Mouse (Mus musculus): ENCODE results near the gene Sptlc2. TPM values are rescaled to one million over a fixed set of nuclear protein-coding genes. Genes with fewer than 3 reads are reported as not detected.

Sptlc2 gene
- polyA plus RNA-seq, 1 experiment from 2014 or later, result 69.1 TPM

DNA sequence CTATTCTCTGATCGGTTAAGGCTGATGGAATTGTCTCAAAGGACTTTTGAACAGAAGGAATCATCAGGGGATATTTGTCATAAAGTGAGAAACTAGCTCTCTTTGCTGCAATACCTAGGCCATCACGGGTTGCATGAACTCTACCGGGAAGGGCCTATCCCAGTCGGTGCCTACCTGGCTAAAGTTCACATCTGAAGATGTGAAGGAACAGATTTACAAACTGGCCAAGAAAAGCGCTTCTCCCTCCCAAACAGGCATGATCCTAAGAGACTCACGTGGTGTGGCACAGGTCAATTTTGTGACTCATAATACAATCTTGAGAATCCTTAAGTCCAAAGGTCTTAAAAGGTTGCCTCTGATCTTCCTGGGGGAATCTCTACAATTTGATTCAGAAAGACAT, 6.2 kb upstream of the Sptlc2 start:
- no peak overlapping the region for H3K9ac ChIP-seq (ENCODE audit: low read length)
- H3K9me3 ChIP-seq (ENCODE audit: control insufficient read depth, low read length), result no peaks in the 10 kb centered on the region
- no peaks in the 10 kb centered on the region for H3K4me1 ChIP-seq (ENCODE audit: control insufficient read depth in 2 of 2, insufficient read depth in 2 of 2, low read length in 2 of 2)
- no peak overlapping the region for H3K4me2 ChIP-seq (ENCODE audit: low read length)
- no peak for ATAC-seq (ENCODE audit: insufficient number of reproducible peaks, insufficient read depth, low FRiP score, low read depth)
- H3K27ac ChIP-seq (replicated peaks in 1 of 2; ENCODE audit: control insufficient read depth in 1 of 2, insufficient read depth in 1 of 2, low read depth in 2 of 2, low read length in 2 of 2), result no peak overlapping the region
- H3K36me3 ChIP-seq (ENCODE audit: control insufficient read depth, insufficient read depth, low read length), result no peaks in the 10 kb centered on the region
- no peak overlapping the region for H3K4me3 ChIP-seq (ENCODE audit: control insufficient read depth in 1 of 2, insufficient read depth in 1 of 2, low read depth in 1 of 2, low read length in 2 of 2)
- WGBS, result 86% methylated on average over 6 of the region's 6 CpGs
- H3K27me3 ChIP-seq (ENCODE audit: control insufficient read depth, insufficient read depth, low read length), result no peaks in the 10 kb centered on the region

DNA sequence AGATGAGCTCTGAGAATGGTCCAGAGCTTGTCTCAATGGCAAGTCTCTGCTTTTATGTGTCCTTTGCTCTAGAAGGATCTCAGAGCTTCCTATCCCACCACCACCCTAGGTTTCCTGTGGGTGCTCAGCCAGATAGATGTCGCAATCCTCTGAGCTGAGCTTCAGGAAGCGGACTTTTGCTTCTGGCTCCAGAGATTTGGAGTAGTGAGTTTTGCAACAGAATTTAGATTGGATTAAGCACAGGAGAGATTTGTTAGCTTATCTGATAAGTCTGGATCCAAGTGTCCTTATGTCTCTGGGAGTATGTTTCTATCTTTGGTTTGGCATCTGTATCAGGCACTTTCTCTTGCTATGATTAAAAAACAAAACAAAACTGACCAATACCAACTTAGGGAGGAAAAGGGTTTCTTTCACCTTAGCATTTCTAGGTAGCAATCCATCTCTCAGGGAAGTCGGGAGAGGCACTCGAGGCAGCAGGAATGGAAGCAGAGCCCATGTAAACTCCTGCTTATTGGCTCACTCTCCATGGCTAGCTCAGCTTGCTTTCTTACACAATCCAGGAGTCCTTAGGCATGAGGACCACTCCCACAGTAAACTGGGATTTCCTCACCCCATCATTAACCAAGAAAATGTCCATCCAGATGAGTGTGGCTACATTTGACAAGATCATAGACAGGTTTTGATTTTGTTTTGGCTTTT, 5.4 kb upstream of the Sptlc2 start:
- no peak for ATAC-seq (ENCODE audit: insufficient number of reproducible peaks, insufficient read depth, low FRiP score, low read depth)

DNA sequence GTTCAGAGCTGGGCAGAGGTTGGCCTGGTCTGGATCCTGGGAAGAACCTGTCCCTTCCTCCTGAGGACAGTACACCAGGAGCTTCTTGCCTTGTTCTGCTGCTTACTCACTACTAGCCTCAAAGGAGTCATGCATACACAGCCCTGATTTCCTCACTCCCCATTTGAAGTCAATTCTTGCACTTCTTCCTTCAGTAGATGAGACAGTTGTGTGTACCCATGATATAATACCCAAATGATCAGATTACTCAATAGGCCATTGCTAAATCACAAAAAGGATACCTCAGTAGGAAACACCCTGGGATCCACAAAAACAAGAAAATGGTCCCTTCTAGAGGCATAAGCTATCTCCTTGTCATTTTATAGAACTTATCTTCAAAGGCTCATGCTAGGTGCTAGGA, 3.2 kb upstream of the Sptlc2 start:
- ATAC-seq (ENCODE audit: insufficient number of reproducible peaks, insufficient read depth, low FRiP score, low read depth), result no peak
- Histone ChIP-seq H3K9ac (ENCODE audit: low read length) (no peak overlapping the region), H3K4me1 (ENCODE audit: control insufficient read depth in 2 of 2, insufficient read depth in 2 of 2, low read length in 2 of 2) (peaks cover 3 to 7% of the 10 kb centered on the region in 2 experiments; a peak in 3 of 4 replicates), H3K27me3 (ENCODE audit: control insufficient read depth, insufficient read depth, low read length) (no peaks in the 10 kb centered on the region), H3K4me3 (ENCODE audit: control insufficient read depth in 1 of 2, insufficient read depth in 1 of 2, low read depth in 1 of 2, low read length in 2 of 2) (no peak overlapping the region), H3K36me3 (ENCODE audit: control insufficient read depth, insufficient read depth, low read length) (no peaks in the 10 kb centered on the region), H3K27ac (replicated peaks in 1 of 2; ENCODE audit: control insufficient read depth in 1 of 2, insufficient read depth in 1 of 2, low read depth in 2 of 2, low read length in 2 of 2) (no peak overlapping the region), H3K9me3 (ENCODE audit: control insufficient read depth, low read length) (no peaks in the 10 kb centered on the region), H3K4me2 (ENCODE audit: low read length) (no peak overlapping the region)

More for the DNA sequence above, 5.4 kb upstream of the Sptlc2 start:
- no peaks in the 10 kb centered on the region for H3K27me3 ChIP-seq (ENCODE audit: control insufficient read depth, insufficient read depth, low read length)
- H3K4me2 ChIP-seq (ENCODE audit: low read length), result no peak overlapping the region
- WGBS, result 67% methylated on average over 4 of the region's 4 CpGs
- no peak overlapping the region for H3K27ac ChIP-seq (replicated peaks in 1 of 2; ENCODE audit: control insufficient read depth in 1 of 2, insufficient read depth in 1 of 2, low read depth in 2 of 2, low read length in 2 of 2)
- no peak overlapping the region for H3K4me3 ChIP-seq (ENCODE audit: control insufficient read depth in 1 of 2, insufficient read depth in 1 of 2, low read depth in 1 of 2, low read length in 2 of 2)
- H3K36me3 ChIP-seq (ENCODE audit: control insufficient read depth, insufficient read depth, low read length), result no peaks in the 10 kb centered on the region
- no peak overlapping the region for H3K9ac ChIP-seq (ENCODE audit: low read length)
- no peaks in the 10 kb centered on the region for H3K9me3 ChIP-seq (ENCODE audit: control insufficient read depth, low read length)
- no peaks in the 10 kb centered on the region for H3K4me1 ChIP-seq (ENCODE audit: control insufficient read depth in 2 of 2, insufficient read depth in 2 of 2, low read length in 2 of 2)

DNA sequence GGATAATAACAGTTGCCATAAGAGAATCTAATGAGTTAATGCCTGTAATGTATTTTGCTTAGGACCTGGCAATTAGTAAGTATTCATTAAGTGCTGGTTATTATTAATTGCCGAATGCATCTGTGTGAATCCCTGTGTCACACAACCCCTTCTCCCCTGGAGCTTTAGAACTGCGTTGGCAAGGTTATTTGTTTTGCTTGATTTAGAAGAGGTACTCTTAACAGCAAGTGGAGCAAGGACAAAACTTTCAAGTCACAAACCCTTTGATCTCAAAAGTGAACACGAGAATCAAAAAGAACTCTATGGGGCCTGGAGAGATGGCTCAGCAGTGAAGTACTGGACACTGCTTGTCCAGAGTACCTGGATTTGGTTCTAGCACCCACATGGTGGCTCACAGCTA, 1.1 kb upstream of the Sptlc2 start:
- no peak overlapping the region for H3K27ac ChIP-seq (replicated peaks in 1 of 2; ENCODE audit: control insufficient read depth in 1 of 2, insufficient read depth in 1 of 2, low read depth in 2 of 2, low read length in 2 of 2)
- ATAC-seq (ENCODE audit: insufficient number of reproducible peaks, insufficient read depth, low FRiP score, low read depth), result no peak
- no peak overlapping the region for H3K9ac ChIP-seq (ENCODE audit: low read length)
- H3K4me3 ChIP-seq (ENCODE audit: control insufficient read depth in 1 of 2, insufficient read depth in 1 of 2, low read depth in 1 of 2, low read length in 2 of 2), result no peak overlapping the region
- no peaks in the 10 kb centered on the region for H3K36me3 ChIP-seq (ENCODE audit: control insufficient read depth, insufficient read depth, low read length)
- H3K9me3 ChIP-seq (ENCODE audit: control insufficient read depth, low read length), result no peaks in the 10 kb centered on the region
- peaks cover 3 to 13% of the 10 kb centered on the region in 2 experiments; a peak in 3 of 4 replicates for H3K4me1 ChIP-seq (ENCODE audit: control insufficient read depth in 2 of 2, insufficient read depth in 2 of 2, low read length in 2 of 2)
- WGBS, result 74% methylated on average over 3 of the region's 3 CpGs
- H3K27me3 ChIP-seq (ENCODE audit: control insufficient read depth, insufficient read depth, low read length), result no peaks in the 10 kb centered on the region
- H3K4me2 ChIP-seq (ENCODE audit: low read length), result no peak overlapping the region; the same call in 1 of the 2 replicates

DNA sequence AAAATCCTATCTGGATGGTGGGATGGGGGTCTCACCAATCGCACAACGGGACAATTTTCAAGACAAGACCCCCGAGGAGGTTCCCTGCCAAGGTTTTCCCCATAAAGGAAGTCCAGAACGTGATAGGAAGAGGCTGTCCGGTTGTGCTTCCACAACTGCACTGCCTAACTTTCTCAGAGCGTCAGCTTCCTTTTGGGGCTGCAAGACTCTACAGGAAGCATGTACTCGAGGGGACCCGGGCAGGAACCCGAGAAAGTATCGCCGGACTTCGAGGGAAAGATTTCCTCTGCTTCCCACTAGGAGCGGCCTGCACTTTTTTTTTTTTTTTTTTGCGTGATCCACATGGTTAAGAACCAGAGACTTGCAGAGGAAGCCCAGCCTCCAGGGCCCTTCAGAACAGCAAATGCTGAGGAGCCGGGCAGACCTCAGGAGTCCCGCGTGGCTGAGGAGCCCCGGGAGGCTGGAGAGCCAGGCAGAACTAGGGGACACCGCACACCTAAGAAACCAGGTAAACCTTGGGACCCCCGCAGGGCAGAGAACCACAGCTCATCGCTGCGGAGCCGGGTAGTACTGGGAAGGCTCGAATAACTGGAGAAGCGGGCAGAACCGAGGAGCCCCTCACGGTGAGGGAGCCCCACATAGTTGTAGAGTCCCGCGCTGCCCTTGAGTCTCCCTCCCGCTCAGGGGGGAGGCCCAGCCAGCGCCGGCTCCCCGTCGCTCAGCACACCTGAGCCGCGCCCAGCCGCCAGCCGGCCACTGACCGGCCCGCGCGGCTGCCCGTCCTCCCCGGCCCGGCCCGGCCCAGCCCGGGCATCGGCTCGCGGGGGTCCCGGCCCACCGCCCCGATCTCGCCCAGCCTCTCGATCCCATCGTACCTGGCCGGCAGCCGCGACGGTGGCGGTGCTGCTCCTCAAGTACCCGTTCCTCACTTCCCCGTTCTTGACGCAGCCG, 709 bp downstream of the Sptlc2 start:
- Histone ChIP-seq H3K4me1 (ENCODE audit: control insufficient read depth in 2 of 2, insufficient read depth in 2 of 2, low read length in 2 of 2) (peaks cover 3 to 13% of the 10 kb centered on the region in 2 experiments; a peak in 3 of 4 replicates), H3K4me2 (ENCODE audit: low read length) (peak overlapping the region; percentile 81), H3K27me3 (ENCODE audit: control insufficient read depth, insufficient read depth, low read length) (no peaks in the 10 kb centered on the region), H3K9ac (ENCODE audit: low read length) (peak overlapping the region; percentile 91), H3K27ac (replicated peaks in 1 of 2; ENCODE audit: control insufficient read depth in 1 of 2, insufficient read depth in 1 of 2, low read depth in 2 of 2, low read length in 2 of 2) (peak overlapping the region; percentile 73 to 85), H3K9me3 (ENCODE audit: control insufficient read depth, low read length) (no peaks in the 10 kb centered on the region), H3K36me3 (ENCODE audit: control insufficient read depth, insufficient read depth, low read length) (no peaks in the 10 kb centered on the region), H3K4me3 (ENCODE audit: control insufficient read depth in 1 of 2, insufficient read depth in 1 of 2, low read depth in 1 of 2, low read length in 2 of 2) (peak overlapping the region; percentile 90 to 94)
- under 1% methylated on average over 38 of the region's 65 CpGs for WGBS
- peak; percentile 64 for ATAC-seq (ENCODE audit: insufficient number of reproducible peaks, insufficient read depth, low FRiP score, low read depth)

DNA sequence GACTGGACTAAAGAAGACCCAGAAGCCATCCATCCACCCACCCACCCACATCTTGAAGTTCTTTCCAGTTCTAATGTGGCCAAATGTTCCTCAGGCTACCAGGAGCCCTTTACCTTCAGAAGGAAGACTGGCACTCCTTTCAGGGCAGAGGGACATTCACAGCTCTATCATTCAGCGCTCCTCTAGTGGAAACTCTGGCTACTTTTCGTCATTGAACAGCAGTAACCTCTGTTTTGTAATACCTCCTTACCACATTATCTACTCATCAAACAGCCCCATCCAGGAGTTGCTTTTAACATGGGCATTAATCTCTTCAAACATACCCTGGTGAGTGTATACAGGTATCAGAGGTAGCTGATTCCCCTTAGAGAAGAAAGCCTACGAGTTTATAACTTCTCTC, 3.1 kb downstream of the Sptlc2 start:
- 85% methylated on average over 3 of the region's 3 CpGs for WGBS

GRCm38 (mm10) chr12:87381380-87381682, 6.8 kb downstream of the Sptlc2 start:
- no peak overlapping the region for H3K4me3 ChIP-seq (ENCODE audit: control insufficient read depth in 1 of 2, insufficient read depth in 1 of 2, low read depth in 1 of 2, low read length in 2 of 2)
- no peaks in the 10 kb centered on the region for H3K27me3 ChIP-seq (ENCODE audit: control insufficient read depth, insufficient read depth, low read length)
- no peak for ATAC-seq (ENCODE audit: insufficient number of reproducible peaks, insufficient read depth, low FRiP score, low read depth)
- no peak overlapping the region for H3K9ac ChIP-seq (ENCODE audit: low read length)
- H3K4me2 ChIP-seq (ENCODE audit: low read length), result no peak overlapping the region
- H3K4me1 ChIP-seq (ENCODE audit: control insufficient read depth in 2 of 2, insufficient read depth in 2 of 2, low read length in 2 of 2), result peaks cover 6 to 24% of the 10 kb centered on the region in 2 experiments
- WGBS, result 11% methylated on average over 2 of the region's 2 CpGs
- no peaks in the 10 kb centered on the region for H3K36me3 ChIP-seq (ENCODE audit: control insufficient read depth, insufficient read depth, low read length)
- H3K9me3 ChIP-seq (ENCODE audit: control insufficient read depth, low read length), result no peaks in the 10 kb centered on the region
- peak overlapping the region; percentile 5 to 50; a peak in 2 of 4 replicates for H3K27ac ChIP-seq (replicated peaks in 1 of 2; ENCODE audit: control insufficient read depth in 1 of 2, insufficient read depth in 1 of 2, low read depth in 2 of 2, low read length in 2 of 2)

More for the DNA sequence above, 3.1 kb downstream of the Sptlc2 start:
- no peak for ATAC-seq (ENCODE audit: insufficient number of reproducible peaks, insufficient read depth, low FRiP score, low read depth)
- H3K27ac ChIP-seq (replicated peaks in 1 of 2; ENCODE audit: control insufficient read depth in 1 of 2, insufficient read depth in 1 of 2, low read depth in 2 of 2, low read length in 2 of 2), result no peak overlapping the region
- H3K4me2 ChIP-seq (ENCODE audit: low read length), result no peak overlapping the region
- no peaks in the 10 kb centered on the region for H3K27me3 ChIP-seq (ENCODE audit: control insufficient read depth, insufficient read depth, low read length)
- no peak overlapping the region for H3K9ac ChIP-seq (ENCODE audit: low read length)
- no peaks in the 10 kb centered on the region for H3K36me3 ChIP-seq (ENCODE audit: control insufficient read depth, insufficient read depth, low read length)
- no peaks in the 10 kb centered on the region for H3K9me3 ChIP-seq (ENCODE audit: control insufficient read depth, low read length)
- no peak overlapping the region for H3K4me3 ChIP-seq (ENCODE audit: control insufficient read depth in 1 of 2, insufficient read depth in 1 of 2, low read depth in 1 of 2, low read length in 2 of 2)
- H3K4me1 ChIP-seq (ENCODE audit: control insufficient read depth in 2 of 2, insufficient read depth in 2 of 2, low read length in 2 of 2), result peaks cover 9 to 31% of the 10 kb centered on the region in 2 experiments
